Mouse (Mus musculus) left cerebral cortex, adult 2 months (tissue): Measurements from ENCODE around the gene Nuf2. TPM values are rescaled to one million over a fixed set of nuclear protein-coding genes. Genes with fewer than 3 reads are reported as not detected.

Source experiments
- DNase-seq, 2 experiments: peaks; one replicate each; pipeline ENCODE4 v3.0.0; 2021 to 2022; ENCODE audit warnings: low spot score in 2 of 2, mixed read lengths in 1 of 2; ENCODE audit errors: extremely low spot score in 1 of 2
- H3K27ac ChIP-seq: fragments of 200-600 bp; 2 replicates; pipeline ENCODE4 v1.8.1; 2022
- H3K4me3 ChIP-seq: fragments of 200-600 bp; 2 replicates; pipeline ENCODE4 v1.8.1; 2022
- CTCF ChIP-seq: fragments of 200-600 bp; IDR thresholded peaks from 2 replicates; pipeline ENCODE4 v1.8.1; 2022; ENCODE audit warnings: antibody characterized with exemption, mild to moderate bottlenecking, moderate library complexity
- intact Hi-C: fragments of 180-260 bp; cut with DNase I; formaldehyde crosslinking; loops from one replicate; pipeline ENCODE4 v1.15.1; 2025
- long read RNA-seq, 2 experiments: library from polyadenylated mRNA; stranded (forward); transcript quantifications; one replicate each; pipeline ENCODE4 v2.0.0; 2021; ENCODE audit warnings: borderline mapping rate in 2 of 2
- total RNA-seq, 2 experiments: library from RNA; stranded (reverse); gene quantifications; 2 replicates each; pipeline ENCODE4 v1.2.3; 2021

Gene Nuf2
- 1 to 10 TPM; 1.4 to 1.5 TPM for total RNA-seq
- long read RNA-seq, experiment 1 = 0 reads
- long read RNA-seq, experiment 2, partial matches to known transcripts = 0 of 1 reads
- long read RNA-seq, experiment 2, other reads (novel, unspliced or antisense) = 0 of 1 reads

DNA sequence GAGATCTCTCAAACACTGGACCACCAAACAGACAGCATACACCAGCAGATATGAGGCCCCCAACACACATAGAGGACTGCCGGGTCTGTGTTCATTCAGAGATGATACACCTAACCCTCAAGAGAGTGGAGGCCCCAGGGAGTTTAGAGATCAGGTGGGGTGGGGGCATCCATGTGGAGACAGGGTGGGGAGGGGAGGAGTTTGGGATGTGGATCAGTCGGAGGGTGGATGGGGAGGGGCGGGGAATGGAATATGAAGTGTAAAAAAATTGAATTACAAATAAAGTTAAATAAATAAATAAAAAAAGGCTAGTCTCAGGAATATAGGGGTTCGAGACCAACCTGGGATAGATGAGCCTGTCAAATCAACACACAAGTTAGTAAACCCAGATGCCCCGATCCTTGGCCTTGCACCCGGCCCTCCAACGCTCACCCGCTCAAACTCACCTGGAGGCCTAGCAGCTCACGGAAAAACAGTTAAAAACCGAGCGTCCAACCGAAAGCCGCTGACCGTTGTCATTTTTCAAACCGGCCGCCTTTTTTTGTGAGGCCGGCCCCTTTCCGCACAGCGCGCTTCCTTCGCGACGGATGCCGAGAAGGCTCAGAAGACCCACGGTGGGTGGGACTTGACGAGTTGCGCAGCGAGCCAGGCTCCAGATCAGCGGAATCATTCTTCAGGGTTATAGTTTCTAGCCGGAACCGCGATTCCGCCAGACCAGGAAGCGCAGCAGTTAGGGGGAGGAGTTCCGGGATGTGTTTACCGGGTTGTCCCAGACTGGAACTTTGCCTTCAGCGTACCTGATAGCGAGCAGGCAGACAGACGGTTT, at the start of gene Nuf2:
Nuf2 (minus strand) TSS at position 589 of the 826 bp plus-strand sequence.
- TF ChIP-seq CTCF = no peak; the same call in 1 of the 2 replicates
- DNase-seq = peak; percentile 99
- intact Hi-C loops = loop anchor here (1.0 to 5.0 kb wide), 4 partner anchors 216 to 606 kb away; partner anchors contain the start of gene Rgs4
- H3K4me3 ChIP-seq = peak within 1 kb of the TSS; percentile 50
- peak within 1 kb of the TSS; percentile 58 for H3K27ac ChIP-seq

- Histone ChIP-seq H3K27ac (no peak overlapping the region), H3K4me3 (no peak overlapping the region)
- TF ChIP-seq CTCF = no peak
- no peak for DNase-seq
- intact Hi-C loops = no loop called here
Measured at GRCm38 (mm10) chr1:169579572-169579971, 48.3 kb upstream of the Nuf2 start.

- H3K27ac ChIP-seq = no peak overlapping the region
- H3K4me3 ChIP-seq = no peak overlapping the region
- intact Hi-C loops = no loop called here
- no peak for TF ChIP-seq CTCF
- DNase-seq = no peak
Measured at GRCm38 (mm10) chr1:169574136-169574535, 42.9 kb upstream of the Nuf2 start.

DNA sequence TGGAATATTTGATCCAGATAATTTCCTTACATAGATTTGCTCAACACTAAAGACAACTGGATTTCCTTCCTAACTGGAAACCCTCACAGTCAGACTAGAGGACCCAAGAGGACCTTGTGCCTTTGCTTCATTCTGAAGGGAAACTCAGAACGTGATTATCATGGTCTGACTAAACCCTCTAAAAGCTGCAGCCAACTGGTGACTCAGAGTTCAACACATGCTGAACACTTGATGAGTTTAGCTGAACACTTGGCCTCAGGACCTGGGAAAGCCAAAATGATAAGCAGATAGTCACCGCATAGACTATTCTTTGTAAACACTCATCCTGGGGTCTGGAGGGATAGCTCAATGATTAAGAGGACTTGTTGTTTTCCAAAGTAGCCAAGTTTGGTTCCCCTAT, 24.4 kb upstream of the Nuf2 start:
- no peak for TF ChIP-seq CTCF
- no peak overlapping the region for H3K27ac ChIP-seq
- no peak for DNase-seq
- intact Hi-C loops = no loop called here
- H3K4me3 ChIP-seq = no peak overlapping the region

DNA sequence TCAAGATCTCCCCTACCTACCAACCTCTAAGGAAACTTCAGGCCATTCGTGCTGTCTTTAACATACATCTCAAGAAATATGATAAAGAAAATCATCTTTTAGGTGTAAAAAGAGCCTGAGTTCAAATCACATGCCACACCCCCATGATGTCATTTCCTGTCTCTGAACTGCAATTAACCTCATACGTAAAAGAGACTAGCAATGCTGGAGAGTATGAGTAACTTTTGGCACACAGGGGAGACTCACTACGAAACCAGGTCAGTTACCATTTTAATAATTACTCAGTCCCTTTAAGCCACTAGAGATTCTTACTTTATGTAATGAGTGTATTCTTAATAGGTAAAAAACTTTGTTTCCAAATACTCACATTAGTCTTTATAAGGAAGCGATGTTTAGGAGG, 23.8 kb upstream of the Nuf2 start:
- intact Hi-C loops = no loop called here
- no peak overlapping the region for H3K27ac ChIP-seq
- TF ChIP-seq CTCF = no peak
- DNase-seq = no peak
- no peak overlapping the region for H3K4me3 ChIP-seq

DNA sequence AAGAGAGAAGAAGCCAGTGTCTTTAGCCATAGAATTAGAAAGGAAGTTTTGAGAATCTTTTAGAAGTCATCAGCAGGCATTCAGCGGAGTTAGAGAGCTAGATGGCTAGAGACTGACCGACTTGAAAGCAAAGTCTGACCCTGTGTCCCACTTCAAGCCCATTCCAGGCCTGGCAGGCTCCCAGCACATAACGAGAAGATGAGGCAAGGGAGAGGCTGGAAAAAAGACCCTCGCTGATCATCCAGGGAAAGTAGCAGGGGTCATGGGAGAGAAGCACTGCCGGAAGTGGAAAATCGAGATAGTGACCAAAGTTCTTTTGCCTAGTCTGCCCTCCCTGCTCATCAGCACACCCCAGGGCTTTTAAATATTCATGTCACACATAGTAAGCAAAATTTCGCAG, 22.2 kb upstream of the Nuf2 start:
- intact Hi-C loops = no loop called here
- Histone ChIP-seq H3K27ac (no peak overlapping the region), H3K4me3 (no peak overlapping the region)
- no peak for TF ChIP-seq CTCF
- no peak for DNase-seq

DNA sequence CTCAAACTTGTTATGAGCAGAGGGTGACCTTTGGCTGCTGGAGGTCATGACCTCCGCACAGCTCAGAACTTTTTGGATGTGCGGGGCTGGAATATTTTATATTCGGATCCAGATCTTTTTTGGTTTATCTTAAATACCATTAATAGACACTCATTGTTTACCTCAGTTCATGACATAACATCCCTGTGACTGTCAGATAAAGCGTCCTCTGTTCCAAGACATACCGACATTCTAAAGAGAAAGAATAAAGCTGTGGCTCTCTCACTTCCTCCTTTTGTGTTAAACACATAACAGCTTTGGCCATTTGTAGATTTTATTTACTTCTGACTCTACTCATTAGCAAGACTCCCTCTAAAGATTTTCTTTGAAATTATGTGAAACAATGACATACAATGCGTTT, 9.2 kb upstream of the Nuf2 start:
- DNase-seq = no peak
- Histone ChIP-seq H3K4me3 (no peak overlapping the region), H3K27ac (no peak overlapping the region)
- intact Hi-C loops = no loop called here
- no peak for TF ChIP-seq CTCF

- peak; percentile 83 for TF ChIP-seq CTCF
- peak; percentile 66 to 76 for DNase-seq
Measured at GRCm38 (mm10) chr1:169531702-169532535, 655 bp upstream of the Nuf2 start.

GRCm38 (mm10) chr1:169529996-169530518, 1.2 kb downstream of the Nuf2 start:
- no peak for DNase-seq
- intact Hi-C loops = loop anchor here (2.0 to 5.0 kb wide), 2 partner anchors 217 to 607 kb away; partner anchors contain the start of gene Rgs4
- Histone ChIP-seq H3K4me3 (no peak overlapping the region), H3K27ac (no peak overlapping the region)
- TF ChIP-seq CTCF = no peak

More at GRCm38 (mm10) chr1:169531702-169532535, 655 bp upstream of the Nuf2 start:
- intact Hi-C loops = loop anchor here (1.0 to 5.0 kb wide), 5 partner anchors 139 to 605 kb away; partner anchors contain the start of gene Rgs4
- peak overlapping the region; percentile 50 for H3K4me3 ChIP-seq
- peak overlapping the region; percentile 58 for H3K27ac ChIP-seq

GRCm38 (mm10) chr1:169526006-169526680, 5.1 kb downstream of the Nuf2 start:
- intact Hi-C loops = no loop called here
- DNase-seq = no peak
- Histone ChIP-seq H3K27ac (no peak overlapping the region), H3K4me3 (no peak overlapping the region)
- no peak for TF ChIP-seq CTCF

- H3K4me3 ChIP-seq = peak overlapping the region; percentile 13; the same call in 1 of the 2 replicates
- no peak for DNase-seq
- TF ChIP-seq CTCF = no peak
- intact Hi-C loops = loop anchor here (5.0 kb wide), 1 partner anchor 418 kb away; no protein-coding TSS in a partner anchor
- H3K27ac ChIP-seq = peak overlapping the region; percentile 38; the same call in 1 of the 2 replicates
Measured at GRCm38 (mm10) chr1:169519337-169519736, 11.9 kb downstream of the Nuf2 start.
